Mouse (Mus musculus): ENCODE data around the gene Cadps.

The Cadps gene

DNA sequence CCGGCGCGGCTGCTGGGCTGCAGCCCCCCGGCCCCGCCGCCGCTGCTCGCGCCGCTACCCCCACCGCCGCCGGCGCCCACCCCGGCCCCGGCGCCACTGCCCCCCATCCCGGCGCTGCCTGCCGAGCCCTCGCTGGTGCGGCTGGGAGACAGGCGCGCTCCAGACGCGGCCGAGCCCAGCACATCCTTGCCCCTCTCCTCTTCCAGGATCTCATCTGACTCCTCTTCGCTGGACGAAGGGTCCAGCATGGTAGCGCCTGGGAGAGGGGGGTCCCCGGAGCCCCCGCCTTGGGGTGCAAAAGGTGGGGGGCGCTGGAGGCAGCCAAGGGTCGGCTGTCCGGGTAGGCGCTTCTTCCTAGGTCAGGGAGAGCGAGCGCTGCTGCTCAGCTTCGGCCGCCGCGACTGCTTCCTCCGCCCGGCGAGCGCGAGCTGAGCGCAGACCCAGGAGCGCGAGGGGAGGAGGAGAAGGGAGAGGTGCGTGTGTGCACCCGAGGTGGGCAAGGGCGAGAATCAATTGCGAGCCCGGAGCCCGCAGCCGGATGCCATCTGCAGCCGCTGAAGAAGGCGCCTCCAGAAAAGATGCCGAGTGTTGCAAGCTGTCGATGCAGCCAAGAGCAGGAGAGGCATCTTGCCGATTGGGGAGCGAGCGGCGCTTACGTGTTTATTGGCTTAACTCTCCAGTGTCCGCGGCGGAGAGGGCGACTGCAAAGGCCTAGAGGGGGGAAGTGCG lies at the start of gene Cadps:
Gene Cadps (minus strand): TSS at position 589 of the 729 bp plus-strand sequence.
- peak; percentile 75 for DNase-seq

- no peak for DNase-seq
Measured at GRCm38 (mm10) chr14:12869605-12870004, 46.7 kb upstream of the Cadps start.

DNA sequence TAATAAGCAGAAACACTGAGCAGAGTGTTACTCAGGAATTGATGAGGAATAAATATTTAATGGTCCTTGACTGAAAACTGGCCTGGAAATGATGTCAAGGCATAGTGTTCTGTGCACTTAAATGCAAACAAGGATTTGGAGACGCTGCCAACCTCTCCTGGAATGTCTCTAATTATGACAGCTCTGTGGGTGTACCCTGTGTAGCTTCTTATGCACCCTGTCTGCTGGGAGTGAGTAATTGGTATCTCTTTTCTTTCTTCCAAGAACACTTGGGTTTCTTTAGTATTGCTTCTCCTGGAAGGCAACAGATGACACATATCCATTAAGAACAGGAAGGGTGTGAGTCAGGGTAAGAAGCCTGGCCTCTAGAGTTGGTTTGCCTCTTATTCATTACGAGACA lies 42.4 kb upstream of the Cadps start:
- no peak for DNase-seq

DNA sequence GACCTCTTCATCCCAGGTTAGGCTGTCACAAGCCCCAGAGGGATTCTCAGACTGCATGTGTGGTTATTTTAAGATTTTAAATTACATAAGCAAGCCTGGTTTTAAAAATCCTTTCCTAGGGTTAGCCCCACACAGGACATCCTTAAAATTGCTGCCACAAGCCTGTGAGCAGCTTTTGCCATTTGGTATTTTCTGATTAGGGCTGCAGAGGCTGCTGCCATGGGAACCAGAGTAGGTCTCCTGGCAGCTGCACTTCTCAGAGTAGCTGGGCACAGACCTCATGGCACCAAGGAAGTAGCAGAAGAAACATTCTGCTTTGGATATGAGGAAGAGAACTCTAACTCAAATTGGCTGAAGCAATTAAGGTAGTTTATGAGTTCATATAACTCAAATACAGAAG lies 21.0 kb upstream of the Cadps start:
- no peak for DNase-seq

- no peak for DNase-seq
Measured at GRCm38 (mm10) chr14:12839471-12839870, 16.6 kb upstream of the Cadps start.

DNA sequence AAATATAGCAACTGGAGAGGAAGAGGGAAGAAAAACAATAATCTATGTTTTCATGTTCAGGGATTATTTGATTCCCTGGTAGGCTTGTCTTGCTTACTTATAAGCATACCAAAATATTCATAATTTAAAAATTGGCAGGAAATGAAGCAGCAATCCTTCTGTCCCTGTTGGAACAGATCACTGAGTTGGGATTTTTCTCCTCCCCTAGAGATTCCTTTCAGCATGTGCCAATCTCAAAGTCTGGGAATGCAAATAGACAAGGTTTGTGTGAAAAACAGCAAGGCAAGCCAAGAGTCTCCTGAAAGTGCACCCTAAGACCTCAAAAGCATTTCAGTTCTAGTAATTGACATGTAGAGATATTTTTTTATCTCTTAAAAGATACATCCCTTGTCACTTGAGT lies 16.1 kb upstream of the Cadps start:
- no peak for DNase-seq

- no peak for DNase-seq
Measured at GRCm38 (mm10) chr14:12838323-12838722, 15.4 kb upstream of the Cadps start.

GRCm38 (mm10) chr14:12837902-12838301 lies 15.0 kb upstream of the Cadps start:
- no peak for DNase-seq

- DNase-seq = peak; percentile 74
Measured at GRCm38 (mm10) chr14:12823781-12824180, 902 bp upstream of the Cadps start.

DNA sequence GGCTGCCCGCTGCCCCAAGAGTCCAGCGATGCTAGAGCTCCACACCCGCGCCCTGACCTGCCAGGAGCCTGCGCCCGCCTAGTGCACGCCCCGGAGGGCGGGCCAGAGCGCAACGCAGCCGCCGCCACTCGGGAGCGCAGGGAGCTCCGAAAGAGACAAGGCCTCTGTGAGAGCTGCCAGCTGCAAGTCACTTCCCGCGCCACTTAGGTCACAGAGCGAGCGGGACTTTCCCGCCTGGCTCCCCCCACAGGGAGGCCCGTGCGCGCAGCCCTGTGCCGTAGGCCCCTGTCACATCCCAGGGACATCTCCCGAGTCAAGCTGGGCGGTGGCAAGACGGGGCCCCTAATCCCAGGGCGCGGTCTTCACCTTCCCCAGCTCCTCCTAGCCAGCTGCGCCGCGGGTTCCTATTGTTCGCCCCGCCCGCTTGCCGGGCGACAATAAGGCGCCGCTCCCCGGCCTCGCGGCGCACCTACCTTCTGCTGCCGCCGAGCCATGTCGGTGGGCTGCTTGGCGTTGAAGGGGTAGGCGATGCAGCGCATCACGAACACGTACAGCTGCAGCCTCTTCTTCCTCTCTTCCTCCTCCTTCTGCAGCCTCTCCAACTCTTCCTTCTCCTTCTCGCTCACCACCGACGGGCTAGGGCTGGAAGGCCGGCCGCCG lies 918 bp downstream of the Cadps start:
- DNase-seq = peak; percentile 85

GRCm38 (mm10) chr14:12821156-12821813 lies 1.6 kb downstream of the Cadps start:
- DNase-seq = peak; percentile 19

GRCm38 (mm10) chr14:12820149-12820548 lies 2.7 kb downstream of the Cadps start:
- DNase-seq = no peak

- no peak for DNase-seq
Measured at GRCm38 (mm10) chr14:12818442-12818841, 4.4 kb downstream of the Cadps start.

DNA sequence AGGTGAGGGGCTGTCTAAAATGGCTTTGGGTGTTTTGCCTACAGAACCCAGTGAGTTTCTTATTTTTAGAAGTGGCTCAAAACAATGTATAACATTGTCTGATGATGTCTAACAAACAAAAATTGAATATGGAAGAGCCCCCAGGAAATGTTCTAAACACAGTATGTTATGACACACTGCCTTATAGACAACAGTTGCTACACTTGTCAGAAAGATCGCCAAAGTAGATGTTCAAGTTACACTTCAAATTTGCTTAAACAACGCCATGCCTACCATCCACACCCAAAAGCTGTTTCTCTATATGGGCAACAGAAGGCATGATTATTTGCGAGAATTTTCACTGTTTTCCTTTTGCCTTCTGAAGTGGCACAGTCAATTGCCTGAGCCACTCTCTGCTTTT lies 10.8 kb downstream of the Cadps start:
- DNase-seq = no peak

GRCm38 (mm10) chr14:12802995-12803394 lies 19.9 kb downstream of the Cadps start:
- DNase-seq = no peak

DNA sequence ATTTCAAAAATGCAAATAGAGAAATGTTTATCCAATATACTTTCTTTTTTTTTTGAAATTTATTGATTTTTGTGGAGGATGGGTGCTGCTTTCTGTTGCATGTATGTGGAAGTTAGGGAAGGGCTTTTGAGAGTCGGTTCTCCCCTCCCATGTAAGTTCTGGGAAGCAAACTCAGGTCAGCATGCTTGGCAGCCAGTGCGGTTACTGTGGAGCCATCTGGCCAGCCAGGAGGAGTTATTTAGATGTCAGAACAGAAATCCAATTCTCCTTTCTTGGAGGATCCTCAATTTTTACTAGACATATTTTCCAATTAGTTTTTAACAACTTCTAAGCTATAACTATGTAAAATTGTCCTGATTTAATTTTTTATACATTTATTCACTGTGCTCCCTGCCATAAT lies 21.8 kb downstream of the Cadps start:
- DNase-seq = no peak

- DNase-seq = no peak
Measured at GRCm38 (mm10) chr14:12798926-12799325, 24.0 kb downstream of the Cadps start.

- no peak for DNase-seq
Measured at GRCm38 (mm10) chr14:12784296-12784695, 38.6 kb downstream of the Cadps start.

GRCm38 (mm10) chr14:12780016-12780415 lies 42.9 kb downstream of the Cadps start:
- DNase-seq = no peak

DNA sequence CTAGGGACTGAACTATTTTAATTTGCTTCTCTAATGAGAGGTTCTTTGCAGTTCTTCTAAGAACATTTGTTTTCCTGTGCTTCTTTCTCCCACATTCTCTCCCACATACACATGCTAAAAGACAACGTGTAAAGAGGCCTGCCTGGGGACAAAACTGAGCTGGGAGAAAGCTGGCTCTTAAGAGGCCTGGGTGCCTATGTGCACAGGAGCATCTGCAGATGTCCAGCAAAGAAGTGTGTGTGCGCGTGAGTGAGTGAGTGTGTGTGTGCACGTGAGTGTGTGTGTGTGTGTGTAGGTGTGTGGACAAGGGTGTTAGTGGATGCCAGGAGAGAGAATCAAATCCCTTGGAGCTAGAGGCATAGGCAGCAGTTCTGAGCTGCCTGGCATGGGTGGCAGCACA lies 44.9 kb downstream of the Cadps start:
- no peak for DNase-seq

DNA sequence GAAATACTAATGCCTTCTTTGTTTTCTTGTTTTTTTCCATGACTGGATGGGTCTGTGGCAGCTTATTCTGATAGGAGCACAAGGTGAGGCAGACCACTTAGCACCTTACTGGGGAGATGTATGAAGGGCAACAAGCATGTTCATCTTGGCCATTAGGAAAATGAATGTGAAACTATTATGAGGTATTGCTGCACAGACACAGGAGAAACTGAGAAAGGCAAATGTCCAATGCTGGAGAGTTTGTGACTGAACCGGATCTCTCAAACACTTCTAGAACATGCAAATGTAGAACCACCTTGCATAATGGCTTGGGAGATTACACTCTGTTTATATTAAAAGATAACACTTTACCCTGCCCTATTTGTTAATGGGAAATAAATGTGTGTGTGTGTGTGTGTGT lies 54.0 kb downstream of the Cadps start:
- DNase-seq = no peak

DNA sequence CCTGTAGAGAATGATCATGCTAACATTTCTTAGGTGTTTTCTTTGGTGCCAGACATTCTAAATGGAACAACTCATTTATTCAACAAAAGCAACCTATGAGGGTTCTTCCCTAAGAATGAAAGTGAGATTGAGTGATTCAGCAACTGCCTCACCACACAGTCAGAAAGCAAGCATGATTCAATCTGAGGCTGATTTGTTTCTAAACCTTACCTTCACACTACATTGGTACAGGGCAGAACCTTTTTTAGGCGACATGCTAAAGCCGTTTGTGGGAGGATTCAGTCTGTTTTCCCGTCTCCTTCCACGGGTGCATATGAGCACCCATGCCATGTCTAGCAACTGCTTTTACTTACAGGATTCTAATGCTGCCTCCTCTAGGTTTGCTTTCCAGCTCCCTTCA lies 69.6 kb downstream of the Cadps start:
- no peak for DNase-seq

DNA sequence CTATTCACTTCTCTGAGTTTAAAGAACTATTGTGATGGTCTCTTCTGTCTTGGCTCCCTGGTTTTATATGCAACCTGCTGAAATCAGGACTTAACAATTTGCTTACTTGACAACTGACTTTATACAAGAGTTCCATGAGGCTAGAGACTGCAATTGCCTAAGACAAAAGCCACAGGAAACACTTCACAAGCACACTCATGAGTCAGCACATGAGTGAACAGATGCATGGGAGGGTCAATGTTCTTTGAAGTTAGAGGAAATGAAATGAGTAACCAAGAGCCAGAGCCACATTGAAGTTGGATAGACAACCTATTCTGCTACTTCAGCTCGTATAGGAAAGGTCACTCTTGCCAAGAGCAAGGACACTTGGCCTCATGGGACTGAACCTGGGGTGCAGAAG lies 71.1 kb downstream of the Cadps start:
- DNase-seq = no peak

- no peak for DNase-seq
Measured at GRCm38 (mm10) chr14:12730979-12731378, 91.9 kb downstream of the Cadps start.

Data from embryo, embryonic 11 days (tissue).